Mouse (Mus musculus): ENCODE measurements around the gene Nrxn1. TPM values are rescaled to one million over a fixed set of nuclear protein-coding genes. Genes with fewer than 3 reads are reported as not detected.

The Nrxn1 gene
- polyA plus RNA-seq, 1 experiment, result not detected

DNA sequence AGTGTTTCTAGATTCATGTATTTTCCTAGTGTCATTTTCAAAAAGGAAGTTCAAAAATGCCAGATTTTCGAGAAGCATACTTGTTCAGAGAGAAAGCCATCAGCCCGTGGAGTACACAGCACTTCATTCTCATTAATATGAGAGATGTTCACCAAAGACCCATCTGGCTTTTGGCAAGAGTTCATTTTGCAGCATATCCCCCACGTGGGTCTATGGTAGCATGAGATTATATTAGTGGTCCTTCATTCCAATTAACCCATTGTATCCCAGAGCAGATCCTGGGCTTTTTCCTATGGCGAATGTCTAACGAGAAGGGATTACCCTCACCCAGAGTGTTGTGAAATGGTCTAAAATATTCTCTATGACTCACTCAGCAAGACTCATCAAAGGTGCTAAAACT is 1032.0 kb downstream of the Nrxn1 start:
- Histone ChIP-seq H3K4me3 (replicated peaks) (no peak overlapping the region), H3K36me3 (ENCODE audit: control insufficient read depth) (no peaks in the 10 kb centered on the region), H3K9me3 (ENCODE audit: control insufficient read depth, low read length) (peaks cover 2% of the 10 kb centered on the region; the same call in 1 of the 2 replicates), H3K4me1 (ENCODE audit: control insufficient read depth) (no peaks in the 10 kb centered on the region), H3K27me3 (ENCODE audit: control insufficient read depth) (no peaks in the 10 kb centered on the region)
- TF ChIP-seq GATA1 (IDR thresholded peaks at IDR 0.05; ENCODE audit: low read length) (no peak), TAL1 (IDR thresholded peaks at IDR 0.05; ENCODE audit: low read length) (no peak)

DNA sequence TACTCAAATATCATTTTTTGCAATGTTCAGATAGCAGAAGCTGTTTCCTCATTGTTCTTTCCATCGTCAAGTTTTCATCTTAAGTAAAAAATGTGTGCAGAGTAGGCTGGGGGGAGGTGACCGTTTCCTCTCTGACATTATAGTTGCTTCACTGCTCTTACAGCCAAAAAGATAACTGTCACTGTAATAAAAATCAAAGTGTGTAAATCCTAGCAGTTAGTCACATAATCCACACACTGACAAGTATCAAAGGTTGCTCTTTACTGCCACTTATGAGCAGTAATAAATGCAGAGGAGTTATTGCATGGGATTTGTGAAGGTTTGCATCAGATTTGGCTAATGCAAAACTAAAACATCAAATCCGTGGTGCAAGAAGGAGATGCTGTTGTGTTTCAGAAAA is 1032.7 kb downstream of the Nrxn1 start:
- Histone ChIP-seq H3K4me1 (ENCODE audit: control insufficient read depth) (no peaks in the 10 kb centered on the region), H3K4me3 (replicated peaks) (no peak overlapping the region), H3K27me3 (ENCODE audit: control insufficient read depth) (no peaks in the 10 kb centered on the region), H3K9me3 (ENCODE audit: control insufficient read depth, low read length) (peaks cover 2% of the 10 kb centered on the region; the same call in 1 of the 2 replicates), H3K36me3 (ENCODE audit: control insufficient read depth) (no peaks in the 10 kb centered on the region)
- TF ChIP-seq TAL1 (IDR thresholded peaks at IDR 0.05; ENCODE audit: low read length), result no peak

DNA sequence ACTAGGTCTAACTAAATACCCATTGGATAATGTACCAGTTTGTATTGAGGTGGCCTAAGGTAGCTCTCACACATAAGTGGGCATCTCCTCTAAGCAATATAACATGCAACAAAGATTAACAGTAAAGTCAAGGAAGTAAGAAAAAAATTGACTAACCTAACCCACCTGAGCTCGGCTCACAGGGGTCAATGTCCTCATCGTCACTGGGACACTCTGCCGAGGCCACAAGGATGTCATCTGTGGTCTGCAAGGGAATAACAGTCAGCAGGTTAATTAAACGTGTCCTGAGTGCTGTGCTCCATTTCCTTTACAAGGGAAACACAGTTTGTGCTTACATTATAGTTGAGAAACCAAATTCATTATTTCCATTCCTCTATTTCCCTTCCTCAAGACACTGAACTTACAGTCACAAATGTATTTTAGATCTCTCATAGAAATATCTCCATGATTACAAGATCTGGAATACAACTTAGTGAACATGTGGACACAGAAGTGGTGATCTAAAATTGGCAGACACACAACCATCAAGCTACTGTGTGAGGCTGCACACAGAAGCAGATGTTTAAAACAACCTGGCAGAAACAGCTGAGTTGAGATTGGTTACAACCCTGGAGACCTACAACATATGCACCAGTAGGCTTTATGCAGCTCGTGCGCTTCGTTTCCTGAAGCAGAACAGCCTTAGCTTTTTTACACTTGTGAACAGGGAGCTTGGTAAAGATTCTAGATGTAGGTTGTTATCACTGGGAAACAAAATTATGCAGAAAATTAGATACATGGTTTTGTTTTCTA is 1033.4 kb downstream of the Nrxn1 start:
- Histone ChIP-seq H3K27me3 (ENCODE audit: control insufficient read depth) (no peaks in the 10 kb centered on the region), H3K9me3 (ENCODE audit: control insufficient read depth, low read length) (peaks cover 2% of the 10 kb centered on the region; the same call in 1 of the 2 replicates), H3K36me3 (ENCODE audit: control insufficient read depth) (no peaks in the 10 kb centered on the region), H3K4me1 (ENCODE audit: control insufficient read depth) (no peaks in the 10 kb centered on the region), H3K4me3 (replicated peaks) (no peak overlapping the region)
- no peak for TF ChIP-seq TAL1 (IDR thresholded peaks at IDR 0.05; ENCODE audit: low read length)
- TF ChIP-seq GATA1 (IDR thresholded peaks at IDR 0.05; ENCODE audit: low read length), result no peak

- Histone ChIP-seq H3K27me3 (ENCODE audit: control insufficient read depth) (no peaks in the 10 kb centered on the region), H3K9me3 (ENCODE audit: control insufficient read depth, low read length) (peaks cover 2% of the 10 kb centered on the region; the same call in 1 of the 2 replicates), H3K4me3 (replicated peaks) (no peak overlapping the region), H3K4me1 (ENCODE audit: control insufficient read depth) (no peaks in the 10 kb centered on the region), H3K36me3 (ENCODE audit: control insufficient read depth) (no peaks in the 10 kb centered on the region)
- no peak for TF ChIP-seq TAL1 (IDR thresholded peaks at IDR 0.05; ENCODE audit: low read length)
- no peak for TF ChIP-seq GATA1 (IDR thresholded peaks at IDR 0.05; ENCODE audit: low read length)
Observed at GRCm38 (mm10) chr17:90054312-90054711, 1038.6 kb downstream of the Nrxn1 start.

DNA sequence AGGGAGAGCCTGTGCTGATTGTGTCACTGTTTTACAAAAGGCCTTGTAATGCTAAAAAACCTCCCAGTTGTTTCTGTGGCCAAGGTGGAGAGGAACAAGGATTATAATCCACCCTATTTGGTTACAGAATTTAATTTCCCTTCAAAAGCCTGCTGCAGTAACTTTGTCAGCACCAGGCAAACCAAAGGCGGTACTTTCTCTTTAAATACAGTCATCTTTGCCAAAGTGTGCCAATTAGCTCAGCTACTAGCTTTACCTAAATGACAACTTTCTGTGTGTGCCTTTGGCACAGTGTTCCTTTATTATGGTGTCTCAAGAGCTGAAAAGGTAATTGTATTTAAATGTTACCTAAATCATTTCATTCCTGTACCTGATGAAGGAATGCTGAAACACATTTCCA is 1053.6 kb downstream of the Nrxn1 start:
- no peak overlapping the region for H3K4me3 ChIP-seq (replicated peaks)
- no peaks in the 10 kb centered on the region for H3K4me1 ChIP-seq (ENCODE audit: control insufficient read depth)
- no peaks in the 10 kb centered on the region for H3K36me3 ChIP-seq (ENCODE audit: control insufficient read depth)
- TF ChIP-seq GATA1 (IDR thresholded peaks at IDR 0.05; ENCODE audit: low read length) (no peak), TAL1 (IDR thresholded peaks at IDR 0.05; ENCODE audit: low read length) (no peak)
- no peaks in the 10 kb centered on the region for H3K27me3 ChIP-seq (ENCODE audit: control insufficient read depth)
- peaks cover 2% of the 10 kb centered on the region for H3K9me3 ChIP-seq (ENCODE audit: control insufficient read depth, low read length)

DNA sequence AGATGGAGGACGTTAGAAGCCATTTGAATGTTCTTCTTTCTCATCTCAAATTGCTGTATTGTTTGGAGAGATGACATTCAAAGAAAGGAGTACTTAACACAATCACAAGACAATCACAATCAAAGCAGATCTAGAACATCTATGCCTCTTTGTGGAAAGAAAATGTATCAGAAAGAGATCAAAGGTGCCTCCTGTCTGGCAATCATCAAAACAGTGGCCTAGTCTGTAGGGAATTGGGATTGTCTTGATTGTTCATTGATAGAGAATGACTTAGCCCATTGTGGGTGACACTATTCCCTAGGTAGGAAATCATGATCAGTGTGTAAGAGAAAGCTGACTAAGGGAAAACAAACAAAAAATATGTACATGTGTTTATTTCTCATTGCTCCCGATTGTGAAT is 1060.5 kb downstream of the Nrxn1 start:
- no peak overlapping the region for H3K4me3 ChIP-seq (replicated peaks)
- no peak for TF ChIP-seq TAL1 (IDR thresholded peaks at IDR 0.05; ENCODE audit: low read length)
- no peak for TF ChIP-seq GATA1 (IDR thresholded peaks at IDR 0.05; ENCODE audit: low read length)
- H3K36me3 ChIP-seq (ENCODE audit: control insufficient read depth), result no peaks in the 10 kb centered on the region
- no peaks in the 10 kb centered on the region for H3K4me1 ChIP-seq (ENCODE audit: control insufficient read depth)
- H3K27me3 ChIP-seq (ENCODE audit: control insufficient read depth), result no peaks in the 10 kb centered on the region
- peaks cover 2% of the 10 kb centered on the region for H3K9me3 ChIP-seq (ENCODE audit: control insufficient read depth, low read length)

GRCm38 (mm10) chr17:90016636-90017035 is 1076.2 kb downstream of the Nrxn1 start:
- TF ChIP-seq TAL1 (IDR thresholded peaks at IDR 0.05; ENCODE audit: low read length) (no peak), GATA1 (IDR thresholded peaks at IDR 0.05; ENCODE audit: low read length) (no peak)
- Histone ChIP-seq H3K4me1 (ENCODE audit: control insufficient read depth) (no peaks in the 10 kb centered on the region), H3K36me3 (ENCODE audit: control insufficient read depth) (no peaks in the 10 kb centered on the region), H3K4me3 (replicated peaks) (no peak overlapping the region), H3K9me3 (ENCODE audit: control insufficient read depth, low read length) (peaks cover 5% of the 10 kb centered on the region; the same call in 1 of the 2 replicates), H3K27me3 (ENCODE audit: control insufficient read depth) (no peaks in the 10 kb centered on the region)

GRCm38 (mm10) chr17:90011761-90012160 is 1081.1 kb downstream of the Nrxn1 start:
- no peak overlapping the region for H3K4me3 ChIP-seq (replicated peaks)
- no peaks in the 10 kb centered on the region for H3K27me3 ChIP-seq (ENCODE audit: control insufficient read depth)
- no peak for TF ChIP-seq GATA1 (IDR thresholded peaks at IDR 0.05; ENCODE audit: low read length)
- no peak for TF ChIP-seq TAL1 (IDR thresholded peaks at IDR 0.05; ENCODE audit: low read length)
- no peaks in the 10 kb centered on the region for H3K36me3 ChIP-seq (ENCODE audit: control insufficient read depth)
- no peaks in the 10 kb centered on the region for H3K4me1 ChIP-seq (ENCODE audit: control insufficient read depth)
- peaks cover 8% of the 10 kb centered on the region for H3K9me3 ChIP-seq (ENCODE audit: control insufficient read depth, low read length)

DNA sequence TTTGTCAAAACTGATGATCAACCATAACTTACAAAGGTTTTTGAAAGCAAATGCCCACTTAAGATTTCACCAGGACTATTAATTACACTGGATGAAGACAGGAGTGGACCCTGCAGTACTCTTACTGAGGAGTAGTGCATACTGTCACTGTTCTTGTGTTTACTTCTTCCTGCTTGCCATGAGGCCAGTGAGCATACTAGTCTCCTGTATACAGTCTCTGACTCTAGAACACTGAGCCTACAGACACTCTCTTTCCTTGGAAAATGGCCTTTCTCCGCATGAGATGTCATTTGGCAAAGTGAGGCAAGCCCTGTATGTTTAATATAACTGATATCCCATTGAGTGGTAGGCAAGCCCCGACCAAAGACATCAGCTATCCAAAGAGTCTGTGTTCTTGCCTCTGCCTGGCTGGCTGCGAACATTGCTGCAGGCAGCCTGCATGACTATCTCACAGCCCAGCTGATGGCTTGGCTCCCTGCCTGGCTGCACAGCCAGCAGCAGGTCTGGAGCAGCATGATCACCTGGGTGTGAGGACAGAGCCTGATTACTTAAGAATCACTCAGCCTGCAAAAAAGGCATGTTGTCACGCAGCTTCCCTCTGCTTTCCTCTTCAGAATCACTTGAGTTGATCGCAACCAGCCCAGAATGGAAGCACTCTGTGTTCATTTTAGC is 1085.3 kb downstream of the Nrxn1 start:
- H3K27me3 ChIP-seq (ENCODE audit: control insufficient read depth), result no peaks in the 10 kb centered on the region
- H3K4me1 ChIP-seq (ENCODE audit: control insufficient read depth), result no peaks in the 10 kb centered on the region
- no peaks in the 10 kb centered on the region for H3K36me3 ChIP-seq (ENCODE audit: control insufficient read depth)
- no peak overlapping the region for H3K4me3 ChIP-seq (replicated peaks)
- no peak for TF ChIP-seq TAL1 (IDR thresholded peaks at IDR 0.05; ENCODE audit: low read length)
- TF ChIP-seq GATA1 (IDR thresholded peaks at IDR 0.05; ENCODE audit: low read length), result no peak
- peaks cover 11% of the 10 kb centered on the region for H3K9me3 ChIP-seq (ENCODE audit: control insufficient read depth, low read length)

Measured in erythroblast, embryonic 14.5 days (primary cell).